Mouse (Mus musculus): Measurements from ENCODE around the gene Nckap1l.

DNA sequence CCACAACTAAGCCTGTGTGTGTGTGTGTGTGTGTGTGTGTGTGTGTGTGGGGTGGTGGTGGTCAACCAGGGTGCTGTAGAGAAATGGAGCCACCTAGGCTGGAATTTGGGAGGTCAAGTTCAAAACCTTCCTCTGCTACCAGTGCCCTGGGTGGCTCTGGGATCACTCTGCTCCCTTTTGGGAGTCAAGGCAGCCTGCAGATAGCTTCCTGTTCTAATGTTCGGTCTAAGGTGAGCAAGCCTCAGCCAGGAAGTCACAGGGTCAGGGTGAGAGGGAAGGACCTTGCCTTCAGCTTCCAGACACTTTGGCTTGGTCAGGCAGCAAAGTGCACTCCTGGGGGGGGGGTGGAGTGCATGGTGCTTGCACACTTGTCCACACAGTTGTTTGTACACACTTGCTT is 87.1 kb downstream of the Nckap1l start:
- no peak for TF ChIP-seq CTCF (conservative IDR thresholded peaks at IDR 0.05; ENCODE audit: insufficient read depth, insufficient read length, low read depth, low read length)
- TF ChIP-seq POLR2A (IDR thresholded peaks at IDR 0.05; ENCODE audit: low read depth, low read length): no peak

Data from kidney, adult 2 months (tissue).